Mouse (Mus musculus) myocyte (in vitro differentiated cells): Measurements from ENCODE around the gene Gsap. TPM values are rescaled to one million over a fixed set of nuclear protein-coding genes. Genes with fewer than 3 reads are reported as not detected.
"Not testable (repeated sequence)": the region's sequence is repeated elsewhere in the genome, so short reads cannot be mapped to it uniquely, and the experiment has no call there.

Experiments used
- H3K27me3 ChIP-seq: one replicate; pipeline ENCODE4 v1.6.1; 2011; ENCODE audit not compliant: control insufficient read depth, insufficient read depth, insufficient read length
- H3K36me3 ChIP-seq: one replicate; pipeline ENCODE4 v1.6.1; 2011; ENCODE audit not compliant: control insufficient read depth, insufficient read depth
- H3K4me2 ChIP-seq: one replicate; pipeline ENCODE4 v1.6.1; 2011; ENCODE audit warnings: low read depth, control low read depth
- H3K4me3 ChIP-seq: one replicate; pipeline ENCODE4 v1.5.1; 2011; ENCODE audit warnings: mild to moderate bottlenecking, control low read depth, moderate library complexity
- H3K79me2 ChIP-seq: one replicate; pipeline ENCODE4 v1.6.1; 2011; ENCODE audit not compliant: control insufficient read depth, insufficient read depth
- H3ac ChIP-seq: one replicate; pipeline ENCODE4 v1.6.1; 2011; ENCODE audit not compliant: control insufficient read depth, insufficient read length
- CEBPB ChIP-seq: IDR thresholded peaks from 2 replicates; pipeline ENCODE4 v1.6.1; 2011; ENCODE audit warnings: mild to moderate bottlenecking, moderate library complexity; ENCODE audit not compliant: poor library complexity, insufficient read depth, severe bottlenecking
- E2F4 ChIP-seq: IDR thresholded peaks from one replicate; pipeline ENCODE4 v1.6.1; 2011; ENCODE audit warnings: mild to moderate bottlenecking, control low read depth, moderate library complexity; ENCODE audit not compliant: insufficient read depth
- MAX ChIP-seq: IDR thresholded peaks from one replicate; pipeline ENCODE4 v1.6.1; 2011; ENCODE audit warnings: low read depth, mild to moderate bottlenecking, control low read depth
- MYOD1 ChIP-seq, 3 experiments: IDR thresholded peaks; one replicate each; pipeline ENCODE4 v1.6.1; 2011; ENCODE audit warnings: control low read depth in 2 of 3, low read depth in 2 of 3, mild to moderate bottlenecking in 2 of 3, moderate library complexity in 1 of 3; ENCODE audit not compliant: insufficient read length in 2 of 3, control insufficient read depth in 1 of 3
- MYOG ChIP-seq, 3 experiments: IDR thresholded peaks; one replicate each; pipeline ENCODE4 v1.6.1; 2011; ENCODE audit warnings: control low read depth in 2 of 3, low read depth in 2 of 3, mild to moderate bottlenecking in 2 of 3; ENCODE audit not compliant: insufficient read length in 2 of 3, control insufficient read depth in 1 of 3, insufficient read depth in 1 of 3
- POLR2A ChIP-seq: IDR thresholded peaks from one replicate; pipeline ENCODE4 v1.6.1; 2011; ENCODE audit warnings: low read depth, mild to moderate bottlenecking, control low read depth, moderate library complexity; ENCODE audit not compliant: insufficient read length
- POLR2AphosphoS2 ChIP-seq: IDR thresholded peaks from one replicate; pipeline ENCODE4 v1.6.1; 2011; ENCODE audit warnings: low read depth, control low read depth; ENCODE audit not compliant: insufficient read length
- REST ChIP-seq: IDR thresholded peaks from one replicate; pipeline ENCODE4 v1.6.1; 2011; ENCODE audit warnings: mild to moderate bottlenecking, control low read depth, moderate library complexity; ENCODE audit not compliant: insufficient read depth, insufficient read length
- SRF ChIP-seq: IDR thresholded peaks from one replicate; pipeline ENCODE4 v1.6.1; 2011; ENCODE audit warnings: low read depth; ENCODE audit not compliant: control insufficient read depth, insufficient read length
- TCF12 ChIP-seq: IDR thresholded peaks from one replicate; pipeline ENCODE4 v1.6.1; 2011; ENCODE audit warnings: mild to moderate bottlenecking, control low read depth; ENCODE audit not compliant: poor library complexity, insufficient read depth, severe bottlenecking
- TCF3 ChIP-seq: IDR thresholded peaks from one replicate; pipeline ENCODE4 v1.6.1; 2011; ENCODE audit warnings: low read depth, control low read depth; ENCODE audit not compliant: insufficient read length
- USF1 ChIP-seq: IDR thresholded peaks from one replicate; pipeline ENCODE4 v1.6.1; 2011; ENCODE audit warnings: low read depth, mild to moderate bottlenecking, control low read depth, moderate library complexity
- polyA plus RNA-seq: library from polyadenylated mRNA; unstranded; fragments of >200 nt; fragmentation: generic; extraction: Trizol; gene quantifications from one replicate; pipeline ENCODE4 v1.2.1, GENCODE M21; 2012; ENCODE audit warnings: missing spikeins

Gene Gsap
- polyA plus RNA-seq = 2.6 TPM

DNA sequence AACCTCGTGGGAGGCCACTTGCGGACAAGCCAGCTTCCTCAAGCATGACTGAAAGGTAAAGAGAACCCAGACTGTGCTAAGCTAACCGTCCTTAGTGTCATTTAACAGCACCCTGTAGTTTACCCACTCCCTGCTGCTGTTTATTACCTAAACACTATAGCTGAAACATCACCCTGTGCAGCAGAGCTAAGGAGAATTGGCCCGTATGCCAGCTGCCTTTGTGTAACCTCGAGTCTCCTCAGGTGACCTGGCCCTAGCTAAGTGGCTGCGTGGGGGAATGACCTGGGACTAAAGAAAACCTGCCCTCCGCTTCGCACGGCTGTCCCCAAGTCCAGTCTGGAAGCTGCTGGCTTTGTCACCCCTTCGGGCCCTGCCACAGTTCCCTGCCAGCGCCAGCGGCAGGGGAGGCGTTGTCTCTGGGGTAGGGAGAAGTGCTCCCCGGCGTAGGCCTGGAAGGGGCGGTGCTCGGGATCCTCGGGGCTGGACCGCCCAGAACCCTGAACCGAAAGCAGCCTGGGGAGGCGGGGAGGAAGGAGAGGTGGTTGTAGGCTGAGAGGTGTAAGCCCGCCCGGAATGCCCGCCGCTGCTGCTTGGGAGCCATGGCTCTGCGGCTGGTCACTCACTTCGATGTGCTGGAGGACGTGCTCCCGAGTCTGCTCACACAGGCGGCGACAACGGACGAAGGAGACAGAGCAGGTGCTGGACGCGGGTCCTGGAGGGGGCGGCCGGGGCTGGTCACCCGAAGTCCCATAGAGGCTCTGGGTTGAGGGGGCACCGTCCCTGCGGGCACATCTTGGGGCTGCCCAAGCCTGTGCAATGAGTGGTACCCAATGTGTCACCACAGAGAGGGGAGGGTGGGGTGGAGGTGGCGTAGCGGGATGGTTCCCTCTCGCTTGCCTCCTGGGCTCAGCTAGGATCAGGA lies at the start of gene Gsap:
Gene Gsap, plus strand, starts transcription at position 492 of the 922 bp plus-strand sequence.
- no peaks in the 10 kb centered on the region for H3K27me3 ChIP-seq
- peak within 1 kb of the TSS; percentile 50 for H3ac ChIP-seq
- H3K4me3 ChIP-seq = peak within 1 kb of the TSS; percentile 55
- peak within 1 kb of the TSS; percentile 78 for H3K4me2 ChIP-seq
- TF ChIP-seq TCF12 (no peak), TCF3 (no peak), CEBPB (no peak), POLR2AphosphoS2 (peak; percentile 62), SRF (no peak), USF1 (no peak), MYOD1 (IDR thresholded peaks at IDR 0.05; ENCODE audit: control insufficient read depth in 1 of 3, insufficient read length in 2 of 3, low read depth in 2 of 3) (peak in 1 of 3 experiments; percentile 28), E2F4 (no peak), MYOG (IDR thresholded peaks at IDR 0.05; ENCODE audit: control insufficient read depth in 1 of 3, insufficient read depth in 1 of 3, insufficient read length in 2 of 3, low read depth in 2 of 3) (no peak), POLR2A (peak; percentile 66), REST (no peak), MAX (no peak)
- H3K36me3 ChIP-seq = no peaks in the 10 kb centered on the region
- peaks cover 8% of the 10 kb centered on the region for H3K79me2 ChIP-seq

DNA sequence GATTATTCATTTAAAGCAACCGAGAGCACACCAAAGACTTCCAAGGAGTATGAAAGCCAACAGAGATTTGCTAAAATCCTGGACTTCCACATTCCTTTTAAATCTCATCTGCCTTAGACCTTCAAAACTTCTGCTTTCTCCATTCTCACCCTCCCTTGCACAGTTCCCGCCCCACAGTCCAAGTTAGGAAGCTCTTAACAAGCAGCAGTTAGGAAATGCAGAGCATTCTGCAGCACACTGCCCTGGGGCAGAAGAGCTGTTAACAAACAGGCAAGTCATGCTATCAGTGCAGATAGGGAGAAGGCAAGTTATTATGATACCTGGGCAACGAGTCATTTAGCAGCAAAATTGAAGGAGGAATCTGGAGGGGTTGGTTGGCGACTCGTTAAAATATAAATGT lies 49.5 kb upstream of the Gsap start:
- TF ChIP-seq MYOG (IDR thresholded peaks at IDR 0.05; ENCODE audit: control insufficient read depth in 1 of 3, insufficient read depth in 1 of 3, insufficient read length in 2 of 3, low read depth in 2 of 3) = no peak
- no peak for TF ChIP-seq USF1
- no peak for TF ChIP-seq REST
- TF ChIP-seq TCF3 = no peak
- TF ChIP-seq E2F4 = no peak
- TF ChIP-seq SRF = no peak
- no peak for TF ChIP-seq POLR2A
- TF ChIP-seq CEBPB = no peak
- TF ChIP-seq MYOD1 (IDR thresholded peaks at IDR 0.05; ENCODE audit: control insufficient read depth in 1 of 3, insufficient read length in 2 of 3, low read depth in 2 of 3) = no peak
- TF ChIP-seq POLR2AphosphoS2 = no peak
- TF ChIP-seq MAX = no peak
- no peak for TF ChIP-seq TCF12
- Histone ChIP-seq H3K4me3 (no peak overlapping the region), H3K4me2 (peak overlapping the region; percentile 5), H3ac (no peak overlapping the region), H3K79me2 (no peaks in the 10 kb centered on the region), H3K36me3 (no peaks in the 10 kb centered on the region), H3K27me3 (no peaks in the 10 kb centered on the region)

DNA sequence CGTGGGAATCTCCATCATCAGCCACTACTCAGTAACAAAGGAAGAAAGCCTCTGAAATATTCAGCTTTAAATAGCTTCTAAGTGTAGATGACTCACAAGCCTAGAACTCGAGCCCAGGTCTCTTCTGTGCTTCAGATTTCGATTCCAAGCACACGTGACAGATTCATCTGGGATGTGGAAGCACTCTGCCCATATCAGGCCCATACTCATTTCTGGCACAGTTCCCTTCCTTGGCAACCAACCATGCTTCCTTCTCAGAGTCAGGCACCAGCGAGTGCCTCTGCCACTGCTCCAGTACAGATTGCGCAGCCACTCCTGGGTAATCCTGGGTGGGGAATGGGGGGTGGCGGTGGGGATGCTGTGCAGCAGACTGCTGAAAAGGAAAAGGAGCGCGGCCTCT lies 46.5 kb upstream of the Gsap start:
- TF ChIP-seq SRF (peak; percentile 93), POLR2A (no peak), USF1 (peak; percentile 95)

DNA sequence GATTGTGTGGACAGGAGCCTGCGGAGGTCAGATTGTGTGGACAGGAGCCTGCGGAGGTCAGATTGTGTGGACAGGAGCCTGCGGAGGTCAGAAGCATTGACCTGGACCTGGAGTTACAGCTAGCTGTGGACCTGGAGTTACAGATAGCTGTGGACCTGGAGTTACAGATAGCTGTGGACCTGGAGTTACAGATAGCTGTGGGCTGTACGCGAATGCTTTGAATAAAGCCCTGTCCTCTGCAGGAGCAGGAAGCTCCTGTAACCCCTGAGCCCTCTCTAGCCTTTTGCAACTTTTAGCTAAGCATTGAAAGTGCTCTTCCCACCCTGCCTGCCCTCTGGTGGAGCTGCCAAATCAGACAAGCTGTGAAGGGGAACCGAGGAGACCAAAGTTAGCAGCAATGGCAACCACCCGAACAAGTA lies 44.9 kb upstream of the Gsap start:
- peak overlapping the region; percentile 66 for H3K4me2 ChIP-seq
- not testable (repeated sequence) for H3K79me2 ChIP-seq, H3K27me3 ChIP-seq, H3ac ChIP-seq, H3K36me3 ChIP-seq, H3K4me3 ChIP-seq

More for the DNA sequence above, 46.5 kb upstream of the Gsap start:
- H3K4me3 ChIP-seq = no peak overlapping the region
- no peaks in the 10 kb centered on the region for H3K79me2 ChIP-seq
- H3ac ChIP-seq = no peak overlapping the region
- H3K27me3 ChIP-seq = no peaks in the 10 kb centered on the region
- peak overlapping the region; percentile 37 for H3K4me2 ChIP-seq
- H3K36me3 ChIP-seq = no peaks in the 10 kb centered on the region

DNA sequence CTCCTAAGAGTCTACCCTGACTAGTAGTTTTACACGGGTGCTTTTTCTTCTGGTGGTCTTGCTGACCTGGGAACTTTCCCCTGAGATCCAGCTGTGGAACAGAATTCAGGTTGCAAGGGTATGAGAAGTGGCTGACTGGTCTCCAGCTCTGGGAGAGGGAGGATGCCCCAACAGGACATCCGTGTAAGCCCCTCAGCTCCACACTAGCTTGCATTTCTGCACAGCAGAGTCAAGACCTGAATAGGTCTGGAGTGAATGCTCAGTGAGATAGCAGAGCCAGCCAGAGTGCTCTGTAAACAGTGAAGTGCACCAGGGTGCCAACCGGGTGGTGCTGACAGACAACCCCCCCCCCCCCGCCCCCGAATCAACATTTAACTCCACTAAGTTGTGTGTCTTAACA lies 44.4 kb upstream of the Gsap start:
- Histone ChIP-seq H3ac (no peak overlapping the region), H3K36me3 (no peaks in the 10 kb centered on the region), H3K27me3 (no peaks in the 10 kb centered on the region), H3K79me2 (no peaks in the 10 kb centered on the region), H3K4me2 (peak overlapping the region; percentile 66), H3K4me3 (no peak overlapping the region)
- TF ChIP-seq MYOG (IDR thresholded peaks at IDR 0.05; ENCODE audit: control insufficient read depth in 1 of 3, insufficient read depth in 1 of 3, insufficient read length in 2 of 3, low read depth in 2 of 3) (no peak), MYOD1 (IDR thresholded peaks at IDR 0.05; ENCODE audit: control insufficient read depth in 1 of 3, insufficient read length in 2 of 3, low read depth in 2 of 3) (no peak), USF1 (no peak), REST (no peak), E2F4 (no peak), SRF (no peak), CEBPB (no peak), TCF12 (no peak), POLR2AphosphoS2 (no peak), MAX (no peak), POLR2A (no peak), TCF3 (no peak)
